Mouse (Mus musculus) kidney, postnatal 14 days (tissue): ENCODE results near the gene Crtc3.

Experiments
- DNase-seq: peaks from one replicate; pipeline ENCODE4 v3.0.0; 2022; ENCODE audit warnings: mixed read lengths

Crtc3 gene

GRCm38 (mm10) chr7:80688556-80689220 lies at the start of gene Crtc3:
TSS of gene Crtc3 (minus strand) at chr7:80688877.
- peak; percentile 86 for DNase-seq

- no peak for DNase-seq
Observed at GRCm38 (mm10) chr7:80736199-80736598, 47.5 kb upstream of the Crtc3 start.

GRCm38 (mm10) chr7:80732986-80733385 lies 44.3 kb upstream of the Crtc3 start:
- DNase-seq = no peak

- peak; percentile 70 for DNase-seq
Observed at GRCm38 (mm10) chr7:80729662-80730061, 41.0 kb upstream of the Crtc3 start.

- no peak for DNase-seq
Observed at GRCm38 (mm10) chr7:80721041-80721440, 32.4 kb upstream of the Crtc3 start.

GRCm38 (mm10) chr7:80719582-80719981 lies 30.9 kb upstream of the Crtc3 start:
- DNase-seq = no peak

GRCm38 (mm10) chr7:80719038-80719437 lies 30.4 kb upstream of the Crtc3 start:
- DNase-seq = no peak

GRCm38 (mm10) chr7:80718471-80718870 lies 29.8 kb upstream of the Crtc3 start:
- no peak for DNase-seq

GRCm38 (mm10) chr7:80716758-80717157 lies 28.1 kb upstream of the Crtc3 start:
- no peak for DNase-seq

- no peak for DNase-seq
Observed at GRCm38 (mm10) chr7:80715306-80715705, 26.6 kb upstream of the Crtc3 start.

GRCm38 (mm10) chr7:80711496-80711895 lies 22.8 kb upstream of the Crtc3 start:
- no peak for DNase-seq

- no peak for DNase-seq
Observed at GRCm38 (mm10) chr7:80710333-80710732, 21.7 kb upstream of the Crtc3 start.

- DNase-seq = no peak
Observed at GRCm38 (mm10) chr7:80704066-80704465, 15.4 kb upstream of the Crtc3 start.

GRCm38 (mm10) chr7:80702510-80702909 lies 13.8 kb upstream of the Crtc3 start:
- no peak for DNase-seq

GRCm38 (mm10) chr7:80699709-80700108 lies 11.0 kb upstream of the Crtc3 start:
- DNase-seq = no peak

GRCm38 (mm10) chr7:80698940-80699339 lies 10.3 kb upstream of the Crtc3 start:
- DNase-seq = no peak

- no peak for DNase-seq
Observed at GRCm38 (mm10) chr7:80697859-80698258, 9.2 kb upstream of the Crtc3 start.

- no peak for DNase-seq
Observed at GRCm38 (mm10) chr7:80696903-80697302, 8.2 kb upstream of the Crtc3 start.

- no peak for DNase-seq
Observed at GRCm38 (mm10) chr7:80696334-80696733, 7.7 kb upstream of the Crtc3 start.

- DNase-seq = no peak
Observed at GRCm38 (mm10) chr7:80692472-80692871, 3.8 kb upstream of the Crtc3 start.

- DNase-seq = no peak
Observed at GRCm38 (mm10) chr7:80691131-80691530, 2.5 kb upstream of the Crtc3 start.

GRCm38 (mm10) chr7:80689221-80689591 lies 529 bp upstream of the Crtc3 start:
- DNase-seq = peak; percentile 37

GRCm38 (mm10) chr7:80687721-80688555 lies 739 bp downstream of the Crtc3 start:
- DNase-seq = peak; percentile 75

GRCm38 (mm10) chr7:80685639-80686038 lies 3.0 kb downstream of the Crtc3 start:
- no peak for DNase-seq
